Mouse (Mus musculus) cerebellum, adult 11 months (tissue): ENCODE measurements around the gene Hapln1.

Source experiments
- DNase-seq: peaks from one replicate; pipeline ENCODE4 v3.0.0; 2022

Gene Hapln1

DNA sequence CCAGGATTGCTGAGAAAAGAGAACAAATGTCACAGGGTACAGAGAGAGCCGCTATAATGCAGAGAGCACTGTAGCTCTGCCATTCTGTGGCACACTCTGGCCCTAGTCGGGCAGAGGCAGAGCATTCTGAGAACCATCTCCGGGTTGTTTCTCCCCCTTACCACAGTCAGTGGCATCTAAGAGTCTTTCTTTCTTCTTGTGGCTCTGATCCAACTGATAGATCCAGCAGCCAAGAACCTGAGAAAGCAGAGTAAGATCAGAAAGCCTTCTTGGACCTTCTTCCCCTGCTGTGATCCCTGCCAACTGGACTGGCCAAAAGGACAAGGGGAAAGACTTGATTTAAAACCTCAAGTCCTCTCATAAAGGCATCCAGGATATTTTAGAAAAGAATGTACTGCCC, 63.7 kb downstream of the Hapln1 start:
- no peak for DNase-seq

DNA sequence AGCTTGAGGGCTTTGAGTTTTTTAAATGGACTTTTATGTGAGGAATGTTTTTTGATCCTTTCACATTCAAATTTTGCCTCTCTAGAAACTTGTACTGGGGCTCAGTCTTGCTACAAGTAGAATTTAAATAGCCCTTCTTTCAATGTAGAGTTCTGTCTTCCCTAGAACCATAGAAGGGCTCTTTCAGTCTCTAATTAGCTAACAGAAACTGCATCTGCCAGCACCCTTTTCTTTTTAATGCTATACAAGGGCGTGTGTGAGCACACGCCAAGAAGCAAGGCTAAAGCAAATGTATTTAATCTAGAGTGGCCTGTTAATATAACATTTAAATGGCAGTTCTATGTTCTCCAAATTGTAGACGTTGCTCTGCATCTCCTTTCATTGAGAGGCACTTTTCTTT, 67.8 kb downstream of the Hapln1 start:
- DNase-seq, result no peak

DNA sequence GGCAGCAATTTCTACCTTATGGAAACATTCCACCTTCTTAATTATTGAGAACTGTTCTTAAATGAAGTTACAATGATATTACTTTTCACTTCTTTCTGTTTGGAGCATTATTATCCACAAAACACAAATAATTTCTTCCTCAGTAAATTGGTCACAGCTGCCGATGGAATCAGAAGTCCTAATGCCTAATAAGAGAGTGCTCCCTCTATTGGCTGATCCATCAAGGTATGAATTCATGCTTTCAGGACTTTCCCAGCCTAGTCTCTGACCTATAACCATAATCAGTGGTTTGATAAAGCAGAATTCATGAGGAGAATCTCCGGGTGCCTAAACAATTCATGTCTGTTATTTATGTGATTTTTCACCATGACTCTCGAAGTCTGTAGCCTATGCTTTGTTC, 79.5 kb downstream of the Hapln1 start:
- no peak for DNase-seq

GRCm38 (mm10) chr13:89634137-89634683, 94.6 kb downstream of the Hapln1 start:
- DNase-seq, result no peak

DNA sequence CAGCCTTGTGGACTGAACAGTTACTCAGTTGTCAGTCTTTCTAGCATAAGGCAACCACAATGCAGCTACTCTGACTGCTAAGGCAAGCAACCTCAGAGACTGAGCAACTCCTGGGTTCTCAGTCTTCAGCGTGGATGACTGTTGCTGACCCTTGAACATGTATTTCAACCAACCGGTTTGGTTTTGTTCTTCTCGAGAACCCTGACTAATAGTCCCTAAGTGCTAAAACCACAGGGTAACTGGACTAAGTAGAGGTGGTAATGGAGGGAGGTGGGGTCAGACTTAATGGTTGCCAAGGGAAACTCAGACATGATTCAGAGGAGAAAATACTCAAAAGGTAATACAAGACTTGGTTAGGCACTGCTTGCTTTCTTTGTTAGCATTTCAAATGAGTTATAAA, 97.4 kb downstream of the Hapln1 start:
- DNase-seq, result no peak

- DNase-seq, result no peak
These were observed 106.0 kb downstream of the Hapln1 start for GRCm38 (mm10) chr13:89645589-89645988.

- no peak for DNase-seq
These were observed 113.2 kb downstream of the Hapln1 start for GRCm38 (mm10) chr13:89652773-89653172.

DNA sequence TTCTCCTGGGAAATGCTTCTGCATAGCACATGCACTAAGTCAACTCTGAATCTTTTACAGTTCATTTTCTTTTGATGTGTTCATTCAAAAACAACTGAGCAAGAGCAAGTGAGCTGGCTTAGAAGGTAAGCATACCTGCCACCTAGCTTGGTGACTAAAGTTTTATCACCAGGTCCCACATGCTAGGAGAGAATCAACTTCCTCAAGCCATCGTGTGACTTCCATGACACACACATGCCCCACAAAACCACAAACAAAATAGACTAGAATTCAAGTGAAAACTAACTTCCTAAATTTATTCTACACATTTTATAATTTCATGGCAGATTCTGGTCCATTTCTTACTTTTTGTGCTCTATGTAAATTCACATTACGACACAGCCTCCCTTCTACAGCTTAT, 113.7 kb downstream of the Hapln1 start:
- DNase-seq, result no peak

DNA sequence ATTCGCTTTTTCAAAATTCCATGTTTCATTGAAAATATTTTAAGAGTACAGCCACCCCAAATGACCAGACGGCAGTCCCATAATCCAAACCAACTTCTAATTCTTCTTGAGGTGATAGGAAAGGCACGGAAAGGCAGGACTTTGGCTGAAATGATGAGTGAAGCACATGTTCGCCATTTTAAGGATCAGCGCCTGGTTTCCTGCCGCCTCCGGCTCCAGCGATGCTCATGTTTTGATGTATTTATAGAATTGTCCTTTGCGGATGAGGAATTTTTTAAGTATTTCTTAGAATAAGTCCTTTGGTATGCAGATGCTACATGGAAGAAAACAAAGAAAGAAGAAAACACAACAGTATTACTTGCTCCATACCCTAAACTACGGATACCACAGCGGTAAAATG, 117.5 kb downstream of the Hapln1 start:
- DNase-seq, result no peak
